Mouse (Mus musculus): Measurements from ENCODE around the gene Pde6g.

Gene Pde6g

DNA sequence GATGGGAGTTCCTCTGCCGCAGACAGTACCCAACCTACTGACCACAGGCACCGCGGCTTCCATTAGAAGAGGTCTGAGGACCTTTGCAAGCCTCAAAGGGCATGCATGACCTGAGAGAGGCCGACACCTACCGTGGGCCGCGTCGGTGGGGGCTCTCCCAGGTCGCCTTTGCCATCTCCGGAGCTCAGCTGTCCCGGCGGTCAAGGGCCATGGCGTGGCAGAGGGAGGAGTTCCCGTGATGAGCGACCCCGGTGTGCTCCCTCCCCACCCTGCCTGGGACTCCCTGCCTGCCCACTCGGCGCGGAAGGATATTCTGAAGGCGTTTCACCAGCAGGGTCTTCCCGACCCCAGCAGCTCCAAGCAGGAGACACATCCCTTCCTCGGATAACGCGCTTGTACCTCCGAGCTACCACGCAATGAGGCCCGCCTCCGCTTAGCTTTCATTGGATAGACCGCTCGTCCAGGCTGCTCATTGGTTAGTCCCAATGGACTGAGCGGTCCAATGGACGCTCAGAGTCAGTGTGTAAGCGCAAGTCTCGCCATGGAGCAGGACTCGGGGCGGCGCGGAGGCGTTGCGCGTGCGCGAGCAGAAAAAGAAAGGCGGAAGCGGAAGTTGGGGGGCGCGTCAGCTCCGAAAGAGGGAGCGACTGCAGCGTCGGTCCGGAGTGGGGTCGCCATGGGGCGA lies 13.9 kb upstream of the Pde6g start, which contains the start of gene Arl16:
Gene Arl16, minus strand, starts transcription at position 557 of the 685 bp plus-strand sequence.
- in situ Hi-C loops (cut with MboI), result no loop called here

DNA sequence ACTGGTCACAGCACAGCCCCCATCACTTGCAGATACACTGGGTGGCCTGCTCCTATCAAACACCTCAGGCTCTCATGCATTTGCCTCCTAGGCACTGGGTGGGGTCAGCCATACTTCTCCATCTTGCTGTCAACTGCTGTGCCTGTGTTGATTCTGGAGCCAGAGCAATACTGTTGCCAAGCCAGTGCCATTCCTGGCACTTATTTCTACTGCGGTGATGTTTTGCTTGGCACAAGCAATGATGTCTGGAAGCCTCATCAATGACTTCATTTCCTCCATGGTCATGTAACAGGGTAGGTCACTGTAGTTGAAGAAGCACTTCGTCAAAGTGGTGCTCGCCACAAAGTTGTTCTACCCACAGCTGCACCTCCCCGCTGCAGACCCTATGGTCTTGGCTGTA lies 12.2 kb upstream of the Pde6g start:
- in situ Hi-C loops (cut with MboI), result no loop called here

GRCm38 (mm10) chr11:120464365-120464764 lies 11.1 kb upstream of the Pde6g start:
- in situ Hi-C loops (cut with MboI), result no loop called here

- in situ Hi-C loops (cut with MboI), result no loop called here
Measured at GRCm38 (mm10) chr11:120463536-120463935, 10.2 kb upstream of the Pde6g start.

DNA sequence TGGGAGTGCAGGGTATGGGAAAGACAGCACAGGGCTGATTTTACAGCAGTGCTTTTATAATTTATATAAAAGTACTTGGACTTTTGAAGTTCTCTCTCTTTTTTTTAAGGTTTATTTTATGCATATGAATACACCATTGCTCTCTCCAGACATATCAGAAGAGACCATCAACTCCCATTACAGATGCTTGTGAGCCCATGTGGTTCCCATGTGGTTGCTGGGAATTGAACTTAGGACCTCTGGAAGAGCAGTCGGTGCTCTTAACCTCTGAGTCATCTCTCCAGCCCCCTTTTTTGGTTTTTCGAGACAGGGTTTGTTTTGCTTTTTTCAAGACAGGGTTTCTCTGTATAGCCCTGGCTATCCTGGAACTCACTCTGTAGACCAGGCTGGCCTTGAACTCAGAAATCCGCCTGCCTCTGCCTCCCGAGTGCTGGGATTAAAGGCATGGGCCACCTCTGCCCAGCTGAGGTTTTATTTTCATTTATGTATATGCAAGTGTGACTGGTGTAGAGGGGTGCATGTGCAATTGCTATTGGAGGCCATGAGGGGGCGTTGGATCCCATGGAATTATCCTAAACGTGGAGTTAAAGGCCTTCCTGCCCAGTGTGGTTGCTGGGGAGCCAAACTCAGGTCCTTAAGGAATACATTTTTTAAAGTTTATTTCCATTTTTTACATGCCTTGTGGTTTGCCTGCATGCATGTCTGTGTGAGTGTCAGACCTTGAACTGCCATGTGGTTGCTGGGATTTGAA lies 5.7 kb upstream of the Pde6g start:
- in situ Hi-C loops (cut with MboI), result no loop called here

GRCm38 (mm10) chr11:120457772-120458751 lies 4.8 kb upstream of the Pde6g start, which contains the start of the genes Oxld1 and Ccdc137:
Gene Oxld1 (minus strand): TSS chr11:120458068.
Gene Ccdc137 (plus strand): TSS chr11:120458115.
- in situ Hi-C loops (cut with MboI), result no loop called here

- in situ Hi-C loops (cut with MboI), result no loop called here
Measured at GRCm38 (mm10) chr11:120457370-120457769, 4.1 kb upstream of the Pde6g start.

- in situ Hi-C loops (cut with MboI), result no loop called here
Measured at GRCm38 (mm10) chr11:120455413-120455812, 2.1 kb upstream of the Pde6g start.

- in situ Hi-C loops (cut with MboI), result no loop called here
Measured at GRCm38 (mm10) chr11:120454965-120455364, 1.7 kb upstream of the Pde6g start.

DNA sequence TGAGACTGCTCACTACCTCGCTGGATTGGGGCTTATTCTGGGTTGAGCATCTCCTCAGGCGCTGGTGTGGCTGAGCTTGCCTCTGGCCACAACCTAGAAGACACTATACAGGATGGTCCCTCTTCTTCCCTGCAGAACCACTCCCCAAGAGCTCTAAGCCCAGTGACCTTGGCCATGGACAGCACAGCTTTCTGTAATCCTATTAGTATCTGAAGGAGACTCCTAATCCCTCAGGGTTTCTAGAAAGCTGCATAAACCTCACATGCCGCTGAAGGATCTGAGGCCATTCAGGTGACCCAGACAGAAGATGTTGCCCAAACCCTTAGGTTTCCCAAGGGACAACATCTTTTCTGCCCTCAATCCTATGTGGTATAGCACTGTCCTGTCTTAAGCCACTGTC lies 1.1 kb downstream of the Pde6g start:
- in situ Hi-C loops (cut with MboI), result no loop called here

- in situ Hi-C loops (cut with MboI), result no loop called here
Measured at GRCm38 (mm10) chr11:120447179-120447578, 6.1 kb downstream of the Pde6g start.

DNA sequence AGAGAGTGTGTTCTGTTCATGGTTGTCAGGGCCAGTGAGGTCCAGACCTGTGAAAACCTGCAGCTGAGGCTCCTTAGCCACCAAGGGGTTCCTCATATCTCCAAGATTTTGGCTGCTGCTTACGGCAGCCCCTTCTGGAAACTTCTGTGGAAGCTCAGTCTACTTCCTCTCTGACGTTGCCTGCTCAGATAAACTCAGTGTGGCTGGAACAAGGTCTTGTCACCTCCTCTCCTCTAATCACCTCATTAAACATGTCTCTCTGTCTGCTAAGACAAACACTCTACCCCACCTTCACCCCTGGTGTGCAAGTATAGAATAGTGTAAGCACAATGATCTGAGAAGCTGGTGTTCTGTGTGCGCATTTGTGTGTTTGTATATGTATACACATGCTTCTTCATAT lies 7.8 kb downstream of the Pde6g start:
- in situ Hi-C loops (cut with MboI), result no loop called here

DNA sequence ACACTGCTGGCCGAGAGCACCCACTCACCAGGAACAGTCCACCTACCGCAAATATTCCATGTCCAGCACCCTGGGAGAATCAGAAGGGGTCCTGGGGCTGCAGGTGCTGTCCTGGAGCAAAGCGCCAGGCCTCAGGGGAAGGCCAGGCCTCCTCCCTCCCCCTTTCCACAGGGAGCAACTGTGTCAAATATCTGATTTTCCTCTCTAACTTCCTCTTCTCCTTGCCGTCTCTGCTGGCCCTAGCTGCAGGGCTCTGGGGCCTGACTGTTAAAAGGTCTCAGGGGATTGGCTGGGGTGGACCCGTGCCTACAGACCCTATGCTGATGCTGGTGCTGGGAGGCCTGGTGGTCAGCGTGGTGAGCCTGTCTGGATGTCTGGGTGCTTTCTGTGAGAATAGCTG lies 9.2 kb downstream of the Pde6g start:
- in situ Hi-C loops (cut with MboI), result no loop called here

- in situ Hi-C loops (cut with MboI), result no loop called here
Measured at GRCm38 (mm10) chr11:120442765-120443280, 10.5 kb downstream of the Pde6g start.

- in situ Hi-C loops (cut with MboI), result no loop called here
Measured at GRCm38 (mm10) chr11:120442344-120442743, 11.0 kb downstream of the Pde6g start, which contains the start of gene Tspan10. Gene Tspan10 (plus strand): TSS chr11:120442644.

DNA sequence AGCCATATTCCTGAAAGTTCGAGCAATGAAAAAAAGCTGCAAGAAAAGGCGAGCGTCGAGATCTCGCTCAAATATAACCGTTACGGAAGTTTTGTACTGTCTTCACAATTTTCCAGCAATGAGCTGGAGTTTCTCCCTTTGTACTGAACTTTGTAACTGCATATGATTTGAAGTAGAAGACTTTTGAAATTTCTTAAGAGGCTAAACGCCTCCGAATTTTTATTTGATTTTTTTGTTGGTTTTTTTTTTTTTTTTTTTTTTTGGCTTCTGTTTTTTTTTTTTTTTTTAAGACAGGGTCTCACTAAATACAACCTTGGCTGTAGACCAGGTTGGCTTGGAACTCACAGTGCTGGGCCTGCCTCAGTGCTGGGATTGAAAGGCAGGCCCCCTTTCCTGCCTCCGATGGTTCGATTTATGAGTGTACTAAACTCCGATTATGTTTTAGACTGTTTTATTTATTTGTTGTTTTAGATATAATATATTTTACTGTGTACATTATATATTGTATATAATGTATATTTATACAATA lies 15.4 kb downstream of the Pde6g start:
- in situ Hi-C loops (cut with MboI), result no loop called here

GRCm38 (mm10) chr11:120437152-120437856 lies 16.0 kb downstream of the Pde6g start, which contains the start of gene Nploc4:
Gene Nploc4 (minus strand): TSS chr11:120437708.
- in situ Hi-C loops (cut with MboI), result no loop called here

DNA sequence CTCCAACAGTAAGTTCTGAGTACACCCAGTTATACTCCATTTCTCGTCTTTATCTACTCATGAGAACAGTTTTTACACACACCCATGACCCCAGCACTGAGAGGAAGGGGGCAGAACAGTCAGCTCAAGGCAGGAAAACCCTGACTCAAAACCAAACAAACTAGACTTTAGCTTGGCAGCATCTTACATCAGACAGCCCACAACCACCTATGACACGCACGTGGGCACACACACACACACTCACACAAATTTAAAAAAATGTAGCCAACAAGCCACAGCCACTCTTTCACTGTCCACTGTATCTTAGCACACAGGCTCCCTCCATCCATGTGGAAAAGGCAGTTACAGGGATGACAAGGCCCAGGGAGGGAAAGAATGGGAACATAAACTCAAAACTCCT lies 26.6 kb downstream of the Pde6g start:
- in situ Hi-C loops (cut with MboI), result no loop called here

- in situ Hi-C loops (cut with MboI), result no loop called here
Measured at GRCm38 (mm10) chr11:120423569-120424295, 29.6 kb downstream of the Pde6g start.
